Mouse (Mus musculus) kidney, adult 9 months (tissue): Measurements from ENCODE around the gene Syt8.

Experiments used
- DNase-seq: peaks from one replicate; pipeline ENCODE4 v3.0.0; 2022

Gene Syt8

DNA sequence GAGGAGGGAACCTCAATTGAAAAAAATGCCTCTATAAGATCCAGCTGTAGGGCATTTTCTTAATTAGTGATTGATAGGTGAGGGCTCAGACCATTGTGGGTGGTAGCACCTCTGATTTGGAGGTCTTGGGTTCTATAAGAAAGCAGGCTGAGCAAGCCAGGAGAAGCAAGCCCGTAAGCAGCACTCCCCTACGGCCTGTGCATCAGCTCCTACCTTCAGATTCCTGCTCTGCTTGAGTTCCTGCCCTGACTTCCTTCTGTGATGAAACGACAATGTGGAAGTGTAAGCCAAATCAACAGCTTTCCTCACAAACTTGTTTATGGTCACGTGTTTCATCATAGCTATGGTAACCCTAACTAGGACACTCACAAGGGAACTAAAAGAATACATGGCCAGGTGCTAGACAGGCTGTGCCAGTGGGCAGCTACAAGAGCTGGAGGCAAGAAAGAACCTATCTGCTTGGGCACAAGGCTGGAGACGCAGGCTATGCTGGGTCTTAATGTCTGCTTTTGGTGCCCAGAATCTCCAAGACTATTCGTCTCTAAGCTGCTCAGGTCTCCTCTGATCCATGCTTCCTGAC lies 14.5 kb downstream of the Syt8 start:
- DNase-seq: no peak

DNA sequence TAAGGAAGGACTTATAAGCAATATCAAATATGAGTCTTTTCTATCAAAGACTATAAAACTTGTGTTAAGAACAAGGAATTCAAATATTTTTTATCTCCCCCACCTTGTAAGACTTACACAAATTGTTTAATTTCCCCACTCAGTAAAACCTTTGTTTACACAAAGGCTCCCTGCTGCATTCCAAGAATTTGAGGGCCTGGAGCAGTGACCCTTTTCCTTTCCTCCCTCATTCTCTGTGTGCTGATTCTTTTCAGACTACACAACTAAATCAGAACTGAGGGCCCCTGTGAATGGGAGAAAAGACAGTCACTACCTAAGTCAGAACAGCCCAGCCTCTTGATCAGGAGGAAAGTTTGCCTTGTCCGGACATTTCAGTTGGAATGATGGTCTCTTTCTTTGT lies 20.1 kb downstream of the Syt8 start:
- DNase-seq: no peak

DNA sequence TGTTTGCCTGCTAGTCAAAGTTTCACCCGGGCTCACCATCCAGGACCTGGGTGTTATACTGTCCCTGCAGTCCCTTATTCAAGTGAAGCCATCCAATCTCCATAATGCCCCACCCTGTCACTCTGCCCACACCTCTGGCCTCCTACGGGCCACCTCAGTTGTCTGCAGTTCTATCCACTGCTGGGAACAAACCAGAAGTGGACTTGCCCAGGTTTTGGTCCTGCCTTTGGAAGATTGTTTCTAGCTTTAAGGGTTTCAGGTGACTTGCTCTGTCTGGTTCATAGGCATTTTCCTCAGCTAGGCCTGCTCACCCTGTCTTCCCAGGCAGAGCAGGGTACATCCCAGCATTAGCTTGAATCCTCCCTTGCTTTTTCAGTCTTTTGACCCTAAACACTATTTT lies 20.6 kb downstream of the Syt8 start:
- no peak for DNase-seq

DNA sequence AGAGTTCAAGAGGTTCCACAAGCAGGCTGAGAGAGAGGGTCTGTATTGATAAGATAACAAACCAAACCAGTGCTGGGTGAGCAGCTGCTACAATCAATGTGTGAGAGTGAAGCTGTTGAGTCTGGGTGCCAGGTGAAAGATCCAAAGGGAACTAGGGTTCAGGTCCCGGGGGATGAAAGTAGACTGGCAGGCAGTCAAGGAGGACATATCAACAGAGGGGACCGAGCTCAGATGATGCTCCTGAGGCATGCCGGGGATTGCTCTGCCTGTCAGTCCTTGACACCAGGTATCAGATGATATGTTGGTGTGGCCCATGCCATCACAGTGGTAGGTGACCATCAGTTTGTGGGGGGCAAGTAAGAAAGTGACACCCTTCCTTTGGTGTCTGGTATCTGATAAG lies 22.2 kb downstream of the Syt8 start:
- DNase-seq: no peak

DNA sequence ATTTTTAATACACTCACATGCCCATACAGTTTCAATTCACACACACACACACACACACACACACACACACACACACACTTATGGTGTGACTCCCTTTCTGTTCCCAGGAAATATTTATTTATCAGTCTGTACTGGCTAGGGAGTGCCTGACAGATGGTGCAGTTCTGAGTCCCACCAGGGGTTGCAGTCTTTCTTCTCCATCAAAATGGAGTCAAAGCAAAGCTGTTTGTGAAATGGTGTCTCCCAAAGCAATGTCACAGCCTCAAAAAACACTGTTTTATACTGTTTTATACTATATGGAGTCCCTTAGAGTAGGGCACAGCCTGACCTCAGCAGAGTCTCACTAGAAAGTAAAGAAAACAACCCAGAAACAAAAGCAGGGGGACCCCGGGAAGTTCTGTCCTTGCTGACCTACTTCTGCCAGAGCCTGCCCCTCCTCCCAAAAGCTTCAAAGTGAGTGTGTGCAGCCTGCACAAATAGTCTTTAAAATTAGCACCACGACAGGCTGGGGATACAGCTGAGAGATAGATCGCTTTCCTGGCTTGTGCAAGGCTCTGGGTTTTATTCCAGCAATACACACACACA lies 22.7 kb downstream of the Syt8 start:
- no peak for DNase-seq

DNA sequence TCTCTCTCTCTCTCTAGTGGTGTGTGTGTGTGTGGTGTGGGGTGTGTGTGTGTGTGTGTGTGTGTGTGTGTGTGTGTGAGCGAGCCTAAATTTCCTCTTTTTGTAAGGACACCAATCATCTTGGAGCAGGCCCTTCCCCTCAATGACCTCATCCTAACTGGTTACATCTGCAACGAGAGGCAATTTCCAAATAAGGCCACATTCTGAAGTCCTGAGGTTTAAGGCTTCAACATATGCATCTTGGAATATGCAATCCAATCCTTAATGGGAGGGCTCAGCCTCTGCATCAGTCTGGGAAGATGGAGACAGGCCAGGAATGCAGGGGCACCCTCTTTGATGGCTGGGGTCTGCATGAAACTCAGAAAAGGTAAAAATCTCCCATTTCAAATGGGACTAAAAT lies 23.4 kb downstream of the Syt8 start:
- DNase-seq: no peak

DNA sequence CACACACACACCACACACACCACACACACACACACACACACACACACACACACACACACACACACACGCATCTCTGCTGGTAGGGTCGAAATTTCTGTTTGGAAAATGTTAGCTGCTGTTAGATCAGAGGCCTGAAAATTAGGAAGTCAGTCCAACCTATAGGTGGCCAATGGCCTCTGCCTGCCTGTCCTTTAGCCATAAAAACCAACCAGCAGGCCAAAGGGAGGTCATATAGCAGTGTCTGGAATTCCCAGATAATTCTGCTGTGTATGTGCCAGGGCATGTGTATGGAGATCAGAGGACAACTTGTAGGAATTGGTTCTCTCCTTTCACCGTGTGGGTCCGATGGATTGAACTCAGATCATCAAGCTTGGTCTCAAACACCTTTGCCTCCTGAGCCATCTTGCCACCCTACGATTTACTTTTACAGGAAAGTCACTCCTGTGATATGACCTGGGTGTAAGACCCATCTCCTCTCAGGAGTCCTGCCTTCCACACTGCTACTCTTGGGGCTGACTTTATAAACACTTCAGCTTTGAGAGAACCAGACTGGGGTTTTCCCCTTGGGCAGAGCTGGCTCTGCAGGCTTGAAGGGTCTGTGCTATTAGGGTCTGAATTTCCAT lies 24.1 kb downstream of the Syt8 start:
- DNase-seq: no peak

DNA sequence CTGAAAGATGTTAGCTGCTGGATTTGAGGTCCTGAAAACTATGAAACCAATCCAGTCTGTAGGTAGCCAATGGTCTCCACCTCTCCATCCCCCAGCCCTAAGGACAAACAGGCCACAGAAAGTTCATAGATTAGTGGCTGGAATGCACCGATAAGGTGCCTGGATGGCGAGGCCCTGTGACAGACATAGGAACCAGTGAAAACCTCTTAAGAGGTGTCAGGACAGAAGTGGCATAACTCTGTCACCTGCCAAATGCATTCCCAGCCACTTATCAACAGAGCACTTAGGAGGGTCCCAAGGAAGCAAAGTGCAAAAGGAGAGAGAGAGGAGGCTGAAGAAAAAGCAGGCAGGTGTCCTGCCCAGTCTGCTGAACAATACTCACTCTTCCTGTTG lies 24.6 kb downstream of the Syt8 start:
- no peak for DNase-seq

DNA sequence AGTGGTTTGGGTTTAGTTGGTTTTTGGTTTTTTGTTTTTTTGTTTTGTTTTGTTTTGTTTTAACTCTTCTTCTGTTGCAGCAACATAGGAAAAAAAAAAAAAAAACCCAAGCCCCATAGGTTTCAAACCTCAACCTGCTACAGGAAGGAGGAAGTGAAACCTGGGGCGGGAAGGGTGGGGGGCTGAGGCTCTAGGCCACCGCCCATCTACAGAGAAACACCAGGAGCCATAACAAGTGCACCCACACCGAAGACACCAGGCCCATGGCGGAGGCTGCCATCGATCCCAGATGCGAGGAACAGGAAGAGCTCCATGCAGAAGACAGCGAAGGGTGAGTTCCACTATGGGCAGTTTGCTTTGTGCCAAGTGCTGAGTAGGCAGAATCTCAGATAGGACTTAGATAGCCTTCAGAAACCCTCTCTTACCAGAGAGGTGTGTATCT lies 26.0 kb downstream of the Syt8 start, which contains the start of gene Lsp1:
TSS of gene Lsp1 (plus strand) at position 174 of the 442 bp plus-strand sequence.
- DNase-seq: no peak

DNA sequence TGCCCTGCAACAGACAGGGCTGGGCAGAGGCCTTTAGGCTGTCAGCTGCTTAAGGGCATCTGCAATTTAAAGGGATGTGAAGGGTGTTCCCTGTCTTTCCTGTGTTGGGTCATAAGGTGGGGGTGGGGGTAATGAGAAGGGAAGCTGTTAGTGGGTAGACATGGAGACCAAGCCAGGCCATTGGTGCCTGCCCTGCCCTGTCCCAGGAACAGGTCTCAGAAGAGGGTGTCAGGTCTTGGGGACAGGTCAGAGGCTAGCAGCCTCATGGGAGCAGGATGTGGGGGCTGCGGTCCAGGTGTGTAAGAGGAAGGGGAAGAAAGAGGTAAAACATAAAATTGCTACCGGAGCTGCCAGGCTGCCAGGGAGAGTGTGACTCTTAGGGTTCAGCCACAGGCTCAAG lies 26.8 kb downstream of the Syt8 start:
- DNase-seq: no peak

DNA sequence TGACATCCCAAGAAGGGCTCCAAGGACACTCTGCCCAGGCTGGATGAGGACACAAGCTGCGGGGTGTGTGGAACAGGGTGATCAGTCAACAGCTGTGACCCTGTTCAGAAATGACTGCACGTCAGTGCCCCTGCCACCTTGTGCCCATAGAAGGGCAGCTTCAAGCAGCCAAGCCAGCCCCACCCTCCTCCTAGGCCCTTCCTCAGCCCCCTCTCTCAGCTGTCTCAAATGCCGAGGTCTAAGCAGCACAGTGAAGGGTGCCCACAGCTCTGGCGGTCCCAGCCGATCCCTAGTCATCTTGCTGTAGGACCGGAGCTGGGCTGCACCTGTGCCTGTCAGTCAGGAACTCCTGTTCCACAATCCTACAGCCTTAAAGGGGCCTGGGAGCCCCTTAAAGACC lies 27.5 kb downstream of the Syt8 start:
- no peak for DNase-seq

DNA sequence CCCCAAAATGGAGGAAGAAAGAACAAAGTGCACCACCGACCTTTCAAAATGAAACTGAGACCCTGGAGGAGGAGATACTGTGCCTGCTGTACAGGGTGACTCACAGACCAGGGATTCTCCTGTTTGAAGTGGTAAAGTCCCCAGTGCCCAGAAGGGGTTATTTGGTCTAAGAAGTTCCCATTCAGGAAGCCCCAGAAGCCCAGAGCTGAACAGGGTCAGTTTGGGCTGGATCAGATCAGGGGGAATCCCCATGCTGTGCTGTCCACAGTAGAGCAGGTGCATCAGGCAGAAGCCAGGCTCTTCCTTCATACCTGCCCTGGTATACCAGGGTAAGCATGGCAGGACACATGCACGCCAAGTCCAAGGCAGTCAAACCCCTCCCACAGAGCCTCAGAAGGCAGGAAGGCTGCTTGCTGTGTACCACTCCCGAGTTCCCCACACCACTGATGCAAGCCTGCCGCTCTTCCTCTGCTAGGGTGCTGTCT lies 28.0 kb downstream of the Syt8 start:
- no peak for DNase-seq

DNA sequence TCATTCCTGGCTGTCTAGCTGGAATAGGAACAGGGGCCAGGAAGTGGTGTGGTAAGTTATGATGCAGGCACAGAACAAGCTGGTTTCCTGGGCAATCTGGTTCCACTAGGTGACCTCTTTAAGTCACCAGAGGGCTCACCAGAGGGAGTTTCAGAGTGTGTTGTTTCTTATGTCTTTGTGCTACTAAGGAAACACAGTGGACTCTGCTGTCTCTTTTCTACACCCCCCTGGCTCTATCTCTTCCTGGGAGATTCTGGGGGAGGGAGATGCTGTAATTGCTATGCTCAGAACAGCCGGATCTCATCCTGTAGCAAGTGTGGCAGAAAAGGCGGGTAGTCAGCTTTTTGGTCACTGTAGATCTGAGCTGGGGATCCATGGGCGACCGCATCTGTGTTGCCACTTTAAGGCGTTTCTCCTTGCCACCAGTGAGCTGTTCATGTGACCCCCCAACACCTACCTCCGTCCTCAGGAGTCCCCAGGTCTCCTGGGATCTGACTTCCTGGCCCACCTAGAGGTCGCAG lies 35.6 kb downstream of the Syt8 start:
- DNase-seq: no peak

DNA sequence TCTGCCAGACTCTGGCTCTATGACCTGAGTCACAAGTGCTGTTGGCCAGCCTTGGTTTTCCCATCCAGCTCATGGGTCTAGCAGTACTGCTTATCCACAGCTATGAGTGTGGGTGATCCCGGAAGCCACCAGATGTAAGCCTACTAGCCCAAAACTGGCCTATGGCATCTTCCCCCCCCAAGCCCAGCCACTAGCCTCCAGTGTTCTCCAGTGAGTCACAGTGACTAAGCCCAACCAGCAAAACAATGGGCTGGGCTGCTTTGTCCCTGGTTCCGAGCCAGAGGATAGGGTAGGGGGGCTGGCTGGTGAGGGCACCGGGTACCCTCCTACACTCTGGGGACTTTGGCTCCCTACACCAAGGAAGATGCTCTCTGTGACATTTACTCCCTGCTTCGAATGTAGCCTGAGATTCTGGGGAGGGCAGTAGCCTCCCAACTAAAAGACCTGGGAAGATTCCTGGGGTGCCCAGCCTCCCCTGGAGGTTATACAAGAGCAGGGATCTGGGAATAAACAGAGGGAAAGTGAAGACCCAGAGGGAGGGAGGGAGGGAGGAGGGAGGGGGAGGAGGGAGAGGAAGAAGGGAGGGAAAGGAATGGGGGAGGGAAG lies 36.3 kb downstream of the Syt8 start:
- DNase-seq: peak; percentile 21

DNA sequence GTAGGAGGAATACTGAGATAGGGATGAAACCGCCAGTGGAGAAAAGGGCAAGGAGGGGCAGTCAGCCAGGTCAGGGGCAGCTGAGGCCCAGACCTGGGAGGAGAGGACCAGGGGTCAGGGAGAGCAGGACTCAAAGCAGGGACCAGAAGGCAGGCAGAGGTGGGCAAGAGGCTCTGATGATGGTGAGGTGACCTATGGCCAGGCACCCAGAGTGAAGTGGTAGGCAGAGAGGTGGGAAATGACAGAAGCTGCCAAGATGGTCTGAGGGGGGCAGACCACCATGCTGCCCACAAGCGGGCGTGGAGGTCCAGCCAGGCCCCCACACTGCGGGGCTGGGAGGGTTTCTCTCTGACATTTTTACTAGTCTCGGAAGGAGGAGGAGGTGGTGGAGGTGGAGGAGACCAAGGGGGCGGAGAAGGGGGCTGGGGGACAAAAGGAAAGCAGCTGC lies 36.8 kb downstream of the Syt8 start:
- no peak for DNase-seq

DNA sequence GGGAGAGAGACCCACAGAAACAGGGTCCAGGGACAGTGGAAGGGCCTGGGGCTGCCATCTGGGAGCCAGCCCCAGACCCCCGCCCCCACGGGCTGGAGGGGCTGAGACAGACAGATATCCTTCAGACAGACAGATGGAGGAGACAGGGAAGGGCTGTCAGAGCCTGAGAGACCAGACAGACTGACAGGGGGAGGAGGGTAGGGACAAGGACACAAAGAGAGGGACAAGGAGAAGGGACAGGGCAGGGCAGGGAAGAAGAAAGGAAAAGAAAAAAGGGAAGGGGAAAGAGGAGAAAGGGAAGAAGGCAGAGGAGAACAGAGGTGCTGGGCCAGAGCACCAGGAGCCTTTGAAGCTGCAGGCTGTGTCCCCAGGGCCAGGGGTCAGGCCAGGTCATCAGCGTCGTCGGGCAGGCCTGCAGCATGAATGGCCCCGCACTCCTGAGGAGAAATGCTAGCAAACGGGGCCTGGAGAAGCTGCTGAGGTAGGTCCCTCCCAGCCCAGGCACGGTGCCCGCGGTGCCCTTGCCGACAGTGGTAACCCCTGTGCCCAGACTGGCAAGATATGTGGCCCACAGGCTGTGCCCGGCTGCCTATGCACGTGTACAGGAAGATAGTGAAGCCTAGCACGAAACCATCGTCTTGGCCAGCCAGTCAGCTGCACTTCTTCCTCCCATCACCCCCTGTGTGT lies 37.4 kb downstream of the Syt8 start:
- DNase-seq: no peak

DNA sequence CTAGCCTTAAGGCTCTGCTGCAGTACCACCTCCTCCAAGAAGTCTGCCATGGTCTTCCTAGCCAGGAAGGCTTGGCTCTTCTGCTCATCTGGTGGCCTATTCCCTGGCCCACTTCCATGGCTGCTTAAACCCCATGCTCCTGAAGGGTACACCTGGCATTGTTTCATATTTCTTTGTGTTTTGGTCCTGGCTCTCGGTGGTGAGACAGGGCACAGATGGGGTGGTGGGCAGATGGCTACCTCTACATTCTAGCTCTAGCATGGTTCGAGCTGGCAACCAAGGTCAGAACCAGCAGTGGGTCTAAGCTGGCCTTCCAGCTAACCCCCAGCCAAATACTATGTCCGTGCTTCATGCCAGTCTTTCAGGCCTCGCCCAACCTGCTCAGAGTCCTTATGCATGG lies 38.3 kb downstream of the Syt8 start:
- no peak for DNase-seq

DNA sequence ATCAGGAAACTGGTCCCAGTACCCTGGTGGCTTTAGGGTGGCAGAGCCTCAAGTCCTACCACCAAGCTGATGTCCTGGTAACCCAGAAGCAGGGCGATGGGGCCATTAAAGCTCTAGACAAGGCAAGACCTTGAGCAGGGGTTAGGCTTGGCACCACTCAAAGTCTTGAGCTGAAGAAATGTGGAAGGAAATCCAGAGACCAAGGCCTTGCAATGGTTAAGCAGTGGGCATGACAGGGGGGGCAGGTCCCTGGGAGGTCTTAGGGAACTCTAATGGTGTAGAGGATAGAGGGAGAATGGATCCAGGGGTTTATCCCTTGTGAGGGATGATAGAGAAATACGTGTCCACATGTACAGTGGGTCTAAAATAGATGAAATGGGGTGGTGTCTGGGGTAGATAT lies 38.8 kb downstream of the Syt8 start:
- DNase-seq: no peak

DNA sequence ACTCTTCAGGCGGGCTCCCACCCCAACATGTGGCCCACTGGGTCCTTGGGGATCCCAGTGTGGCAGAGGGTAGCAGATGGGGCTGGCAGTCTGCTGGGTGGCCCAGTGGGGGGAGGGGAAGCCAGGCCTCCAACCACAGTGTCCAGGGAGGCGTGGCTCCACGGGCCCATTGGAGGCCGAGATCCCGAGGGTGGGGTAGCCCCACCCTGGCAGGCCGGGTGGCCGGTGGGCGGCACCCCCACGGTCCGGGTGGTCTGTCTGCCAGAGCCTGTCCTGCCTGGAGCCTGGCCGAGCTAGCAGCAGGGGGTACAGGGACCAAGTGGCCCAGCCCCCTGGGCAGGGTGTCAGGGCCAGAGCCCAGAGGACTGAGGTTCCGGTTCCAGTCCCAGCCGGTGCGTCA lies 40.1 kb downstream of the Syt8 start:
- DNase-seq: no peak

DNA sequence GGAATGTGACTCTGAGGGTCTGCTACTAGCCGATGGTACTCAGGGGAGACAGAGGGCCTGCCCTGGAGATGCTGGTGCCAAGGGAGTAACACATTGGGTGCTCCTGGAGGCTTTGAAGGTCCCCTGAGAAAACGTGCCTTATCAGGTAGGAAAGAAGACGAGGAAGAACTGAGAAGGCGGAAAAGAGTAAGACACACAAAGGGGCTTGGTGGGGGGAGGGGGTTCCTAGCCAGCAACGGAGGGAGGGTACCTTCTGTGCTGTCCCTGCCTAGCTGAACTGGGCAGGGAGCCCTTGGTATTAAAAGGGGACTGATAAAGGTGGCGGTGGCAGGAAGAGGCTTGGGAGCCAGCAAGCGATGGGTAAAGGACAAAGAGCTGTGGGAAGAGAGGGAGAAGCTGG lies 41.0 kb downstream of the Syt8 start:
- no peak for DNase-seq

DNA sequence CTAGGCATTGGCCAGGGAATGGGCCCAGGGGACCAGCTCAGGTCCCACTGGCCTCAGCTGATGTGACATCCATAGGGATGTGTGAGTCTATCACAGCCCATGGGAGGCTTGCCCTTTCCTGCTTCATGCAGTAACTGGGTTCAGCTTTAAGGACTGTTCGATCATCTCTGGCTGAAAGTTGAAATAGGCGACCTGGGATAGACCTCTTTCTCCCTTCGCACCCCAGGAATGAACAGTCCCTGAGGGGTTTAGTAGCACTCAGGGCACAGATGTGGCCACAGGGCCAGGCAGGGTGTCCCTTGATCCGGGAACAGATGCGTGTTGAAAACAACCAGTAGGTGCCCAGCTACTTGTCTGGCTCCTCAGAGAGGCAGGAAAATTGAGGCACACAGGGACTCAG lies 41.6 kb downstream of the Syt8 start:
- no peak for DNase-seq

DNA sequence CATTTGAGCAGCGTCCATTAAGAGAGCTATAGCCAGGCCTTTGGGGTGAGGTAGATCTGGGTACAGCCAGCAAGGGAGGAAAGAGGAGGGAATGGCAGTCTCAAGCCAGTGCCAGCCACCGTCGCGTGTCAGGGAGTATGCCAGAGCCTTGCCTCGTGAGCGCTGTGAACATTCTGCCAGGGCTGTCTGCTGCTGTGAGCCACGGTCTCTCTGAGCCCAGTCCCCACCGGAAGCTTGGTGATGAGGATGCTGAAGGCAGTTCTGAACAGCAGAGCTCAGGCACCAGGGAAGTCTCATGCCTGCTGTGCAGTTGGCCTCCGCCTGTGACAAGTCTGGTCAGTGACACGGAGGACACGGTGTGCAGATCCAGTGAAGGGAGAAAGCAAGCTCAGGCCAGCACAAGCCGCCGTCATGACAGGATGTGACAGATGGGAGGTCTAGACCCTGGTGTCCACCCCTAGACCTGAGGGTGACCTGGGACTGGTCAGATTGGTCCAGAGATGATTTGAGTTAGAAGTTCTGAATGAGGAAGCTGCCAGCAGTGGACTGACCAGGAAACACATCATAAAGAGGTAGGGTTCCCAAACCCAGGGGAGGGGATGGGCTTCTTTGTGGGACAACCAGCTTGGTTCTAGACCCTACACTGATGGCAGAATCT lies 42.3 kb downstream of the Syt8 start:
- DNase-seq: no peak

DNA sequence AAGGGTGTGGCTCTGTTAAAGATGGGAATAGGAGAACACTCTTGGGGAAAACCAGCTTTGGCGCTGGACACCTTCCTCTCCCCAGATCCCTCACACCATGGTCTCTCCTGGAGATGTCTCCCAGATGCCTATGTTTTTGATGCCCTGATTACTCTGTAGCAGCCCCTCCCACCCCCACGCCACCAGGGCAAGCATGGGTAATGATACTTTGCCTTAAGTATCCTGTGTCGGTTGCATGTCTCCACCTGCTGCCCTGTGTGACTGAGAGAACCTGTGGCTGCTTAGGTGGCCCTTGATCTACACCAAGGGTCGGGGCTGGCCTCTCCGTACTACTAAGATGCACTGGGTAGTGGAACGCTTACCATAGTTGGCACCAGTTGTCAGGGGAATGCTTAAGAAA lies 43.4 kb downstream of the Syt8 start:
- DNase-seq: no peak
